Mouse (Mus musculus) embryonic facial prominence, embryonic 14.5 days (tissue): ENCODE measurements at regions not wholly inside any gene's neighbourhood (a gene's known extent, or its start where the extent isn't known, plus 50 kb on each side); places are given as distances from the start of the nearest gene placed in this dataset.
A peak's percentile ranks its signal among the peaks of the same experiment; 100 is the strongest.

Experiments
- ATAC-seq: fragments of 200-750 bp; cut with Nextera tagmentation; 2 replicates; pipeline ENCODE4 v1.8.0; 2017; ENCODE audit warnings: low read depth, moderate number of reproducible peaks, moderate TSS enrichment
- DNase-seq: peaks from one replicate; pipeline ENCODE4 v3.0.0-alpha.2; 2015; ENCODE audit warnings: low spot score
- H3K27ac ChIP-seq: fragments of 300-500 bp; sonication (generic); replicated peaks from 2 replicates; pipeline ENCODE4 v1.5.1; 2014; ENCODE audit warnings: low read depth, mild to moderate bottlenecking, low read length, moderate library complexity
- H3K27me3 ChIP-seq: fragments of 300-500 bp; sonication (generic); replicated peaks from 2 replicates; pipeline ENCODE4 v1.6.1; 2014; ENCODE audit warnings: low read length; ENCODE audit not compliant: control insufficient read depth, insufficient read depth
- H3K36me3 ChIP-seq: fragments of 300-500 bp; sonication (generic); 2 replicates; pipeline ENCODE4 v1.6.1; 2014; ENCODE audit warnings: low read length, mixed read lengths; ENCODE audit not compliant: control insufficient read depth, insufficient read depth
- H3K4me1 ChIP-seq: fragments of 300-500 bp; sonication (generic); 2 replicates; pipeline ENCODE4 v1.6.1; 2014; ENCODE audit warnings: antibody characterized with exemption, low read length; ENCODE audit not compliant: control insufficient read depth, insufficient read depth
- H3K4me2 ChIP-seq: fragments of 300-500 bp; sonication (generic); 2 replicates; pipeline ENCODE4 v1.6.1; 2014; ENCODE audit warnings: low read depth, mild to moderate bottlenecking, low read length, moderate library complexity, mixed read lengths
- H3K4me3 ChIP-seq: fragments of 300-500 bp; sonication (generic); 2 replicates; pipeline ENCODE4 v1.5.1; 2014; ENCODE audit warnings: low read depth, mild to moderate bottlenecking, low read length
- H3K9ac ChIP-seq: fragments of 300-500 bp; sonication (generic); 2 replicates; pipeline ENCODE4 v1.6.1; 2014; ENCODE audit warnings: low read depth, mild to moderate bottlenecking, low read length, moderate library complexity, mixed read lengths
- H3K9me3 ChIP-seq: fragments of 300-500 bp; sonication (generic); 2 replicates; pipeline ENCODE4 v1.6.1; 2016; ENCODE audit warnings: low read length; ENCODE audit not compliant: control insufficient read depth
- WGBS: fragments of 180-500 bp; shearing (Covaris S2); extraction: QIAGEN DNeasy Blood & Tissue Kit; methylation state at CpG from one replicate; pipeline ENCODE4 v1.1.7; 2014; 5-methylcytosine and 5-hydroxymethylcytosine counted together

DNA sequence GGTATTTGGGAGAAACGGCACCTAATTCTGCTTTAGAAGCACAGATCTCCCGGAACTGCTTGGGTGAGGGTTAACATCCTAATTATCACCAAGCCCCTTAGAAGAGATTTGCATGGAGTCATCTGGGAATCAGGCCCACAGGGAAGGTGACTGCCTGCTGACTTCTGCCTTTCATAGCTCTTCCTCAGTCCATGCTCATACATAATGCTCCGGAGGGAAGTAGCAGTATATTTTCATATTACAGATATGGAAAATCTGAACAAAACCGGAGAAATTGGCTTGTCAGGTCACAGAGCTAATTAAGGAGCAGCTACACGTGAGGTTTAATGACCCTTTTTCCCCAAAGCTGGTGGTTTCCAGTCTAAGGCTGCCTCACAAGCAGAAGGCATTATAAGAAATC, 72.8 kb upstream of the Nbea start:
- Histone ChIP-seq H3K9ac (no peak overlapping the region), H3K9me3 (no peaks in the 10 kb centered on the region), H3K4me2 (no peak overlapping the region), H3K27ac (no peak overlapping the region), H3K27me3 (no peaks in the 10 kb centered on the region), H3K4me1 (no peaks in the 10 kb centered on the region), H3K4me3 (no peak overlapping the region), H3K36me3 (no peaks in the 10 kb centered on the region)
- WGBS = 48% methylated on average over 5 of the region's 5 CpGs
- DNase-seq (no peak), ATAC-seq (no peak)

DNA sequence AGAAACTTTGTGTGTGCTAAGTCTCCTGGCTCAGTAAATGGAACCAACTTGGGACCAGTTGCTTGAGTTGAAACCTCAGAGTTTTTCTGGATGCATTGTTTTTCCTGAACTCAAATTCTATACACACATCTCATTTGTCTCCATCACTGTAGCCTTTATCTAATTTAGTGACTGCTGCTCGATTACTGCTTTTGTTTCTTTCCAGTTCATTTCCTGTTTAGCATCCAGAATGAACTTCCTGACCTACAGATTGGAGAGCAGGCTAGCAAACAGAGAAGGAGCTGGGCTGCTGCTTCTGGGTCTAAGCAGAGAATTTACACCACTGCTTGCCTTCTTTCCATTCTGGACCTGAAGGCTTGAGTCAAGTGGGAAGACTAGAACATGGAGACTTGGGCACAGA, 60.9 kb upstream of the Nbea start:
- 38% methylated on average over 1 of the region's 1 CpGs for WGBS
- no peak overlapping the region for H3K27ac ChIP-seq
- H3K9me3 ChIP-seq = no peaks in the 10 kb centered on the region
- H3K4me1 ChIP-seq = no peaks in the 10 kb centered on the region
- H3K4me3 ChIP-seq = no peak overlapping the region
- DNase-seq (no peak), ATAC-seq (no peak)
- H3K4me2 ChIP-seq = no peak overlapping the region
- H3K9ac ChIP-seq = no peak overlapping the region
- no peaks in the 10 kb centered on the region for H3K27me3 ChIP-seq
- no peaks in the 10 kb centered on the region for H3K36me3 ChIP-seq

DNA sequence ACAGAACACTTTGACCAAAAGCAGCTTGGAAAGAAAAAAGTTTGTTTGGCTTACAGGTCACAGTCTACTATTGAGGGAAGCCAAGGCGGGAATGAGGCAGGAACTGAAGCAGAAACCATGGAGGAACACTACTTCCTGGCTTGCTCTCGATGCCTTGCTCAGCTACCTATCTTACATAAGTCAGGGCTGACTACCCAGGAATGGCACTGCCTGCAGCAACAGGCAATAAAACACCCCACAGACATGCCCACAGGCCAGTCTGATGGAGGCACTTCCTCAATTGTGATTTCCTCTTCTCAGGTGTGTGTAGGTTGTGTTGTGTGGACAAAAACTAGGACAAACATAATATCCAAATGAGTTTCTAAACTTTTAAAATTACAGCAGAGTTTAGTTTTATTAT, 54.7 kb upstream of the Nbea start:
- 72% methylated on average over 2 of the region's 2 CpGs for WGBS
- no peak overlapping the region for H3K4me3 ChIP-seq
- H3K4me2 ChIP-seq = no peak overlapping the region
- DNase-seq = no peak
- ATAC-seq = no peak
- no peaks in the 10 kb centered on the region for H3K36me3 ChIP-seq
- H3K27me3 ChIP-seq = no peaks in the 10 kb centered on the region
- no peaks in the 10 kb centered on the region for H3K4me1 ChIP-seq
- no peak overlapping the region for H3K27ac ChIP-seq
- H3K9me3 ChIP-seq = no peaks in the 10 kb centered on the region
- no peak overlapping the region for H3K9ac ChIP-seq

DNA sequence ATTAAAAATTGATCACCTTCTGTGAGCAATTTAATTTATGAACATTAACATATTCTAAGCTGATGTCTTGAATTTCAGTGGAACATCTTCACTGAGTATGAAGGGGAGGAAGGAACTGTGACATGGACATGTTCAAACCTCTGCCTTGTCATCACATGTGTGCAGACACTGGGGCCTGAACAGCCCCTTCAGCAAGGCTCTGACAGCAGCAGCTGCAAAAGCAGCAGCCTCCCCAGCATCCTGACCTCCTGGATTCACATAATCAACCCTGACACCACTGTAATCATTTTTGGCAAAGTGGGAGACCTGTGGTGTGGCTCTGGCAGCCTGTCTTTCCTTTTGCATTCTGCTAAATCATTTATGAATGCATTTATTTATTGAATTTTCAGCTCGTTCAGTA, 52.7 kb upstream of the Nbea start:
- Histone ChIP-seq H3K4me3 (no peak overlapping the region), H3K9ac (no peak overlapping the region), H3K27me3 (no peaks in the 10 kb centered on the region), H3K4me1 (no peaks in the 10 kb centered on the region), H3K4me2 (no peak overlapping the region), H3K9me3 (no peaks in the 10 kb centered on the region), H3K36me3 (no peaks in the 10 kb centered on the region), H3K27ac (no peak overlapping the region)
- peak; percentile 14 for DNase-seq
- WGBS = 71% methylated on average over 1 of the region's 1 CpGs
- ATAC-seq = no peak
